Mouse (Mus musculus) MEL (cell line): ENCODE data around the gene Enox1.

Source experiments
- CTCF ChIP-seq, 3 experiments: IDR thresholded peaks in 2 of 3; conservative IDR thresholded peaks in 1 of 3; 2 replicates each; pipeline ENCODE4 v1.5.1; 2011 to 2012; ENCODE audit warnings: low read length in 3 of 3, low read depth in 2 of 3, mild to moderate bottlenecking in 2 of 3, improper control_type of control experiment in 1 of 3, inconsistent platforms in 1 of 3, mixed read lengths in 1 of 3, moderate library complexity in 1 of 3; ENCODE audit not compliant: control insufficient read depth in 1 of 3, insufficient read depth in 1 of 3, poor library complexity in 1 of 3, severe bottlenecking in 1 of 3
- EP300 ChIP-seq, 2 experiments: IDR thresholded peaks; 2 replicates each; pipeline ENCODE4 v1.6.1; 2011; ENCODE audit warnings: improper control_type of control experiment in 2 of 2, low read length in 2 of 2, low read depth in 1 of 2, mild to moderate bottlenecking in 1 of 2
- KAT2A ChIP-seq: conservative IDR thresholded peaks from 2 replicates; pipeline ENCODE4 v1.6.1; 2012; ENCODE audit warnings: low read depth, low read length, improper control_type of control experiment, inconsistent platforms
- POLR2A ChIP-seq, 2 experiments: IDR thresholded peaks; 2 replicates each; pipeline ENCODE4 v1.6.1; 2011 to 2012; ENCODE audit warnings: low read length in 2 of 2, mild to moderate bottlenecking in 2 of 2, control low read depth in 1 of 2, improper control_type of control experiment in 1 of 2, low read depth in 1 of 2, moderate library complexity in 1 of 2; ENCODE audit not compliant: control insufficient read depth in 1 of 2, insufficient read depth in 1 of 2, poor library complexity in 1 of 2

GRCm38 (mm10) chr14:77679877-77680276 is 523.3 kb downstream of the Enox1 start:
- TF ChIP-seq EP300 (IDR thresholded peaks at IDR 0.05; ENCODE audit: low read depth in 1 of 2, low read length in 2 of 2) (no peak), CTCF (IDR thresholded peaks at IDR 0.05 in 2 of 3, conservative IDR thresholded peaks at IDR 0.05 in 1 of 3; ENCODE audit: control insufficient read depth in 1 of 3, insufficient read depth in 1 of 3, low read depth in 2 of 3, low read length in 3 of 3, poor library complexity in 1 of 3, severe bottlenecking in 1 of 3) (no peak), POLR2A (IDR thresholded peaks at IDR 0.05; ENCODE audit: control insufficient read depth in 1 of 2, insufficient read depth in 1 of 2, low read depth in 1 of 2, low read length in 2 of 2, poor library complexity in 1 of 2) (no peak), KAT2A (no peak)
